Mouse (Mus musculus): ENCODE results near the gene Tamm41. TPM values are rescaled to one million over a fixed set of nuclear protein-coding genes. Genes with fewer than 3 reads are reported as not detected.

Gene Tamm41
- polyA plus RNA-seq (2017; shearing (Covaris generic)), result 10 to 100 TPM; 38.7 to 48.9 TPM

GRCm38 (mm10) chr6:115037103-115038094, at the start of gene Tamm41:
TSS of gene Tamm41 (minus strand) at chr6:115037876.

GRCm38 (mm10) chr6:114969213-114970120, 68.2 kb downstream of the Tamm41 start, which contains the start of gene Vgll4:
TSS of gene Vgll4 (minus strand) at chr6:114969994.

Other genes starting within 250 kb of the Tamm41 start
- 100 to 1,000 TPM; 120 to 136 TPM for gene Vgll4, start 67.9 kb downstream of the Tamm41 start, polyA plus RNA-seq (2017; shearing (Covaris generic))
- gene Syn2, start 97.0 kb upstream of the Tamm41 start, polyA plus RNA-seq (2017; shearing (Covaris generic)), result under 1 TPM in 1 of 2 experiments, not detected in 1; 0.84 TPM
- not detected for gene Gm17482, start 189.5 kb upstream of the Tamm41 start, polyA plus RNA-seq (2017; shearing (Covaris generic))
- 1 to 10 TPM in 1 of 2 experiments, under 1 TPM in 1; 0.12 to 2.9 TPM for gene Timp4, start 214.3 kb upstream of the Tamm41 start, polyA plus RNA-seq (2017; shearing (Covaris generic))